Mouse (Mus musculus) gastrocnemius, postnatal 14 days (tissue): ENCODE data around the gene Cd55. TPM values are rescaled to one million over a fixed set of nuclear protein-coding genes. Genes with fewer than 3 reads are reported as not detected.
"Not testable (repeated sequence)": the region's sequence is repeated elsewhere in the genome, so short reads cannot be mapped to it uniquely, and the experiment has no call there.

Experiments
- DNase-seq: peaks from one replicate; pipeline ENCODE4 v3.0.0; 2021; ENCODE audit warnings: mixed read lengths
- intact Hi-C: fragments of 180-260 bp; cut with DNase I; formaldehyde crosslinking; loops from one replicate; pipeline ENCODE4 v1.15.1; 2025; ENCODE audit warnings: low total_unique reads
- long read RNA-seq, 2 experiments: library from polyadenylated mRNA; stranded (forward); transcript quantifications; one replicate each; pipeline ENCODE4 v2.0.0; 2021
- total RNA-seq, 2 experiments: library from RNA; stranded (reverse); gene quantifications; 2 replicates each; pipeline ENCODE4 v1.2.3; 2021

The Cd55 gene
- 10 to 100 TPM; 24.3 to 35.9 TPM for total RNA-seq
- long read RNA-seq, experiment 1, partial matches to known transcripts = 1 of 11 reads
- long read RNA-seq, experiment 1, other reads (novel, unspliced or antisense) = 6 of 11 reads
- long read RNA-seq, experiment 2, transcript Cd55-201 (10 exons, 2,533 nt) = major isoform, 5 of 21 reads
- long read RNA-seq, experiment 2, partial matches to known transcripts = 2 of 21 reads
- long read RNA-seq, experiment 2, other reads (novel, unspliced or antisense) = 14 of 21 reads

DNA sequence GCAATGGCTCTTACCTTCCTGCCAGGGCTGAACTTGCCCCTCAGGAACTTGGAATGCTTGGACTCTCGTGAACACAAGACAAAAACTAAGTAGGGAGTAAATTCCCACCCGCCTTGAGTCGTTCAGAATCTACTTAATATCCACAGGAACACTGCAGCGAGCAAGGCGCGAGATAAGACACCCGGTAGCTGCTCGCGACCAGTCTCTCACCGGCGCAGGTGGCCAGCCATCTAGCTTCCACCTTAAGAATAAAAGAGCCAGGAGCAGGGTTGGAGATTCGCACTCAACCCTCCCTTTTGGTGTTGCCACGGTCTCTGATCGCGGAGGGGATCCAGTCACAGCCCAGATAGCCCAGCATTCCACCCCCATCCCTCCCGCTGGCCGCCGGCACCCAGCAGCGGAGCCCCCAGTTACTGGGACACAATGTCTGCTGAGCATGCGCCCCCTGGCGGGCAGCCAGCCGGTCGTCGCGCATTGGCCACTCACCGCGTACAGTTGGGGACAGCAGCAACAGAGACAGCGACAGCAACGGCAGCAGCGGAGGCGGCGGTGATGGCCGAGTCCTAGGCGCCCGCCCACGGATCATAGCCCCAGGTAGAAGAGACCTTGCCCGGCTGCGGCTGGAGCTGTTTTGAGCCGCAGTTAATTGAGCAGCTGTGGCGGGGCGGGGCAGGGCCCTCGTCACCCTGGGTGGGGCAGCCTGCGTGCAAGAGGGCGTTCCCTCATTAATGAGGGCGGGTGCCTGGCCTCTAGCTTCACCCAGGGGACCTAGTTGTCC lies at the start of gene Cd55:
Gene Cd55, minus strand, starts transcription at position 661 of the 778 bp plus-strand sequence.
- DNase-seq = peak; percentile 83
- intact Hi-C loops = no loop called here

DNA sequence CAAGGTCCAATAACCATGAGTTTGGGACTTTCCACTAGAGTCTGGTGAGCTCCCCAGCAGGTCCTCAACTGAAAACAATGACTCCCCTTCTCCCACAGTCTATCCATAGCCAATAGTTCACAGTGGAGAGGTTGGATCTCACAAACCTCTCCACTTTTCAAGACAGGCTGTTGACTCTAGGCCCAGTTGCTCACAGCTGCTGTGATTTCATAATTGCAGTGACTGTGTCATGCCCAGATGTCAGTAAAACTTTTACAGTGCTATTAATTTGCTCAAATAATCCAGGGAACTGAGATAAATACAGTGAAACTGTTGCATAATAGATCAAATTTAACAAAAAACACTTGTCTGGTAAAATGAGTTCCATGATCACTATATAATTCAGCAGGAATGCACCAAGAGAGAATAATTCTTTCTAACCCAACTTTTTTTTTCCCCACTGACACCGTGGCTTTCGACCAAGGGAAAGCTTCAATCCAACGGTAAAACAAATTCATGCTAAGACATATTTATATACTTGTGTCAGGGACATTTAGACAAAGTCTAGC lies 49.4 kb upstream of the Cd55 start:
- intact Hi-C loops = no loop called here
- peak; percentile 14 for DNase-seq

DNA sequence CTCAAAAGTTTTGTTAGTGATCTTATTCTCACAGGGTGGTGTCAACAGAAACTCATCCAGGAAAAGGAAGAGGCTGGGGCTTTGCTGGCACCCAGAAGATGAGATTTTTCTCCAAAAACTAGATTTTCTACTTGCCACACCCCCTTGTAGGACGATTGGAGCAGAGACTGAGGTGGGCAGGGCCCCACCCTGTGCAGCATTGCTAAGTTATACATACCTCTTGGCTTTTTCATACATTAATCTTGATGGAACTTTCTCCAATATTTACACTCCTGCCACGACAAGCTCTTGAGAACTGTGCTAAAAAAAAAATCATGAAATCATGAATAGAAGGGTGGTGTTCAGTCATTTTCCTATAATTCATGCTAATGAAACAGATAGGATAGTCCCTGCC lies 46.4 kb upstream of the Cd55 start:
- intact Hi-C loops = no loop called here
- DNase-seq = no peak

DNA sequence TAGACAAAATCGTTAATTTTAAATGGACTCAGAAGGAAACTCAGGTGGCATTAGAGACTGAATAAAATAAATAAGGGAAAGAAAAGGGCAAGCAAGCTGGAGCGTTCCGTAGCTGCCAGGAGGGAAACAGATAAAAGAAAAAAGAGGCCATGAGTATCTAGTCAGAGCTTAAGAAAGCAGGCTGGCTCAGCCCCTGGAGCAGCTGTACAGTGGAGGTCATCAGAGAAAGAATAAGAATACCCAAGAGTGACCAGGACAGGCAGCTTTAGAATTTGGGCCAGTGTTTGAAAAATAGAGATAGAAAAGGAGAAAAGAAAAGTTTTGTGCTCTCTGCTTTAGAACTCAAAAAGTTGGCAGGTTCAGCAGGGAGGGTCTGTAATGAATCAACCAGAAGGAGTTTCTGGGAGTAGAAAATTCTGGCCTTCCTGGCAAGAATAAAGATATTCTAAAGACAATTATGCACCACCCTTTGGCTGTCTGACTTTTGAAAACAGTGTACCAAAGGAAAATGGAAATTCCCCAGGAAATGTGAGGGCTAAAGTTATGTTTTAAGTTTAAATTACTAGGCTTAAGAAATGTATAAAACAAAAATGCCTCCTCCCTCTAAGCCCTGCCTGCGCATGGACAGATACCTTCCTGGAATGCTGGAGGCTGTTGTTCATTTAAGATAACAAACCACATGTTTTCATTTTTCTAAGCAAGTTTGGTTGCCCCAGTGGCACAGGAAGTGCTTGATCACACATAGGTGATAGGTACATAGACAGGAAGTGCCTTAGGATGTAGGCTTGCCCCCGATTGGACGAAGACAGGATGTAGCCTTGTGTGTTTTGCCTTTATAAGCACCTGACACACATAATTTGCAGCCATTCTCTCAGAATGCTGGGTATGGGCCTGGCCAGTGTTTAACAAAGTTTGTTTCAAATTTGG lies 45.7 kb upstream of the Cd55 start:
- intact Hi-C loops = no loop called here
- DNase-seq = peak; percentile 24

DNA sequence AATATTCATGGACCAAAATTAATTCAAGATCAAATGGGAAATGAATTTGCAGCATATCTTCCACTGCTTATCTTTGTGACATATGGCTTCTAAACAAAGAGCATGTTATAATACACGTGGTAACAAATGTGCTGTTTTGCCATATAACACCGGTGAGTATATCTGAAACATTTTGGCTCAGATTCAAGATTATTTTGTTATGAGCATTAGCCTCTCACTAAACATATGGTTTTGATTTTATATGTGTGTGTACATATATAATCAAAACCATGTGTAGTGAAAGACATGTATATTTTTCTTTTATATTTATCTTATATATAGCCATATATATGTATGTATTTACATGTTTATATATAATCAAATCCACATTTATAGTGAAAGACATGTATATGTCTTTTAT lies 44.9 kb upstream of the Cd55 start:
- intact Hi-C loops = no loop called here
- DNase-seq = no peak

DNA sequence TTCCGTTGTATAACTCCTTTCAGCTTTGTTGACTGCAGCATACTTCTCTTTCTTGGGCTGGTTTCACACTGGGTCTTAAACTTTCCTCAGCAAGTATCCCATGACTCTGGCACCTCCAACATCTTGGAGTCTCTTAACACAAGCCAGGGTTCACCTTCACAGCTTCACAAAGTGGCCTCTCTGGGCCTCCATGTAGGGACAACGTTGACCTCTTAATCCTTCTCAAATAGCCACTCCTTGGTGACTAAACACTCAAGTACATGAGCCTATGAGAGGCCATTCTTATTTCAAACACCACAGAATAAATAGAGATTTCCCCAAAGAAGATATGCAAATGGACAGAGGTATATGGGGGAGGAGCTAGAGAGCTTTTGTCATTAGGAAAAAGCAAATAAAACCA lies 37.4 kb upstream of the Cd55 start:
- DNase-seq = no peak
- intact Hi-C loops = no loop called here

DNA sequence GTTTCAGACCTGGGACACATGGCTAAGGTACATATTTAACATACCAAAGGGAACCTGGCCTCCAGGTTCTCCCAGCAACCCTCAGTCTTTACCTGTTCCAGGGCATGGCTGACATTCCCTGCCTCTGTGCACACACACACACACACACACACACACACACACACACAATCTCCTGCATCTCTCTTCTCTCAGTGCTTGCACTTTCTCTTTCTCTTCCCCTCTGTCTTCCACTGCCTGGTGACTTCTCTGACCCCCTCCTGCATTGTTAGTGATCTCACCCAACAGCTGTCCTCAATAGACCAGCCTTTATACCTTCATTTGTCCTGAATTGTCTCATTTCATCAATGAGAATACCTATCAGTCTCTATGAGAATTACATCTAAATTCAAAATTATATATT lies 35.8 kb upstream of the Cd55 start:
- no peak for DNase-seq
- intact Hi-C loops = no loop called here

DNA sequence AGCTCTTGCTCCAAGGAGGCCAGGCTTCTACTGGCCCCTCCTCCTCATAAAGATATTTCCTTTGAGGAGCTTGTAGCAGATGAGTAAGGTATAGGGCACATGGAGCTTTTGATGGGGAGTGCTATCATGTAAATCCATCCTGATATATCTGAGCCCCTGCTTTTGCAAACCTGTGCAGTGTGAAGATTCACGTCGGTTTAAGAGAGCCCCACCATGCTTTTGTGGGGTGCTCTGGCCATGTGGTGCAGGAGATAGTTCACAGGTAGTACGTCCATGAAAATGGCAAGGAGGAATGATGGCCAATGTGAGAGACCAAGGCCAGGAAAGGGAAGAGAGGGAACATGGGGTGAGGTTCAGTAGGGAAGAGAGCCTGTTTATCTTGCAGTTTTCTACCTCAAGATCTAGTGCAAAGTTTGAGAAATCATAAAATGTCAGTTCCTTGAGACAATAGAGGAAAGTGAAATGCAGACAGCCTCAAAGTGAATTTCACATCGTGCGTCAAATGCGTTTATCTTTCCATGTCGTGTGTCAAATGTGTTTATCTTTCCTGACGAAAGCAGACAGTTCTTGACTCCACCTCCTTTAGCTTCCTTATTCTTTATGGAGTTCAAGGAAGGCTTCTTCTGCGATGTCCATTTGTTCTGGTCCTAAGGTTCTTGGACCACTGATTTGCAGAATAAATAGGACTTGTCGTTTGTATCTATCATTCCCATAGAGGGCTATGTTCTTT lies 24.4 kb upstream of the Cd55 start:
- intact Hi-C loops = no loop called here
- DNase-seq = no peak

DNA sequence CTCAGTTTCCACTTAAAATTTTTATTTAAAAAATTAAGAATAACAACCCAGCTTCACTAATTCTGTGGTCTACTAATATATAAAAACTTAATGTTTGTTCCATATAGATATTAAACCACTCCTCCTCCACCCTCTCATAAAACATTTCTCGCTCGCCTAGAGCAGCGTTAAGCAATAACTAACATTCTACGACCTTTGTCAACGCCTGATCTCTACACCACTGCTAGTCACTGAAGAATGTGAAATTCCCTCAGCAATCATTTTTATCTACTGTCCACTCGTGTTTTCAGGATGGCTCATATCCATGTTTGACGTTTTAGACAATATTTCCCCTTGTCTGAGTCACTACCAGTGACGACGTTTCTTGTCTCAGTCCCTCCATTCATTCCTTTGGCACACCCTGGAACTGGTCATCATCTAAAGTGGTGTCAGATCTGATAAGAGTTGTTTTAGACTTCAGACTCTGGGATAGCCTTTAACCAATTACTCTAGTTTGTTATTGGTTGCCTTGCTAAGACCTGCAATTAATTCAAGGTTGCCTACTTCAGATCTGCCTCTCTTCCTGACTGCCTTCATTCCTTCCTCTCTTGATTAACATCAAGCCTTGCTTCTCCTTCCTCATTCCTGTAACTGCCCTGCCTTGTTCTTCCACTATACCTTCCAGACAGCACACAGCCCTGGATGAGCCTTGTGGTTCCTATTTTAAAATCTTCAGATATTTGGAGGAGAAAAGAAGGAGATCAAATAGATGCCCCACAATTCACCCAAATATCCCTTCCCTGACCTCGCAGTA lies 23.5 kb upstream of the Cd55 start:
- no peak for DNase-seq
- intact Hi-C loops = no loop called here

DNA sequence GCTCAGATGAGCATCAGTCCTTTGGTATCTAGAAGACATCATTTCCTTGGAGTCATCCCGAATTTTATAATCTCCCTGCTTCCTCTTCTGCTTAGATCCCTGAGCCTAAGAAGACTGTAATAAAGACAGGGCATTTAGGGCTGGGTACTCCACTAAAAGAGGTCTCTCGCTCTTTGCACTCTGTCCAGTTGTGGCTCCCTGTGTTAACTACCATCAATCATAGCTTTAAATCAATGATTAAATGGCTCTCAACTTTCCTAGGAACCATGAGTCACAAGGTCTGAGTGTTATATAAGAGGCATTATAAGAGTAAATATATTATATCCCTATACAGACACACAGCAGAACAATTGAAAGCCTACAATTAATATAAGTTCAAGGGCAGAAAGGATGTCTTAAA lies 22.8 kb upstream of the Cd55 start:
- DNase-seq = no peak
- intact Hi-C loops = no loop called here

DNA sequence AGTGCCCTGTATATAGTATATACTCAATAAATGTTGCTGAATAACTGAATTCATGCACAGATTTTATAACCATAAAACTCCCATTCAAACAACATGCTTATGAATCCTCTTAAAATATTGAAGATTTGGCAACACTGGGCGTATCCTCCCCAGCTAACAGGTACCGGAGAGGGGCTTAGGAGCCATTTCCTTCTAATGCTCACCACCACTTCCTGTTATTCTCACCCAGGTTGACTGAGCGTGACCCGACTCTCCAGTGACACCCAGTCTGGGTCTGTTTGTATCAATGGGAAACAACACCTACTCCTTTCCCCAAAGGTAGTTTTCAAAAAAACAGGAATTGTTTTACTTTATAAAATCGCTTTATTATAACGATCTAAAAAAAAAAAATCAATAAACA lies 12.4 kb upstream of the Cd55 start:
- intact Hi-C loops = no loop called here
- no peak for DNase-seq

DNA sequence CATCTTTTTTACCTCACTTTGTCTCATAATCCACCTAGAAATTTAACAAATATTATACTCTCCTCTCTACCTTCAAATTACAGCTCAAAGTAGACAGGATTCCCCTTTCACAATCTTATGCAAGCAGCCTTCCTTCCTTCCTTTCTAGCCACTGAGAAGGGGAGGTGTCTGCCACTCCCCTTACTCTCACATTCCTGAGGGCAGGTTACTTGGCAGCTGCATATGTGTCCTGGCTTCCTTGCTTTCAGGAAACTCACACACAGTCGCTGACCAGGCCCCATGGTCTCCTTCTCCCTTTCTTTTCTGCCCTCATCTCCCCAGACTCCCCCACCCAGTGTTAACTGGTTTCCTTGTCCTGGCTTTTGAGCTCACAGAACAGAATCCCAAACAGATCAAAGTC lies 11.7 kb upstream of the Cd55 start:
- no peak for DNase-seq
- intact Hi-C loops = no loop called here

DNA sequence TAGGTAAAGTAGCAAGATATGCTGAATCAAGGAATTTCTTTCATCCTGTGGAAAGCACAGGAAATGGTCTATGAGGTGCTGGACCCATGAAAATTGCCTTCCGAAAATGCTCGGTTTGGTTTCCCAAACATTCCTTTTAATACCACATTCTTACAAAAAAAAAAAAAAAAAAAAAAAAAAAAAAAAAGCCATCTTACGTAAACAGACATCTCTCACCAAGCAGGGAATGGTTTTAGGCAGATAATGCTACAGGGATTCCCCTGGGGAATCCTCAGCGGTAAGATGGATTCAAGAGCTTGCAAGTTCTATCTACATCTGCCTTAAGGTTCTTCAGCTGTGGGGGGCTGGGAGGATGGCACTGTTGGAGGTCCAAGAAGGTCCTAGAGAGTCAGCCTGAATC lies 7.5 kb upstream of the Cd55 start:
- DNase-seq = no peak
- intact Hi-C loops = no loop called here

DNA sequence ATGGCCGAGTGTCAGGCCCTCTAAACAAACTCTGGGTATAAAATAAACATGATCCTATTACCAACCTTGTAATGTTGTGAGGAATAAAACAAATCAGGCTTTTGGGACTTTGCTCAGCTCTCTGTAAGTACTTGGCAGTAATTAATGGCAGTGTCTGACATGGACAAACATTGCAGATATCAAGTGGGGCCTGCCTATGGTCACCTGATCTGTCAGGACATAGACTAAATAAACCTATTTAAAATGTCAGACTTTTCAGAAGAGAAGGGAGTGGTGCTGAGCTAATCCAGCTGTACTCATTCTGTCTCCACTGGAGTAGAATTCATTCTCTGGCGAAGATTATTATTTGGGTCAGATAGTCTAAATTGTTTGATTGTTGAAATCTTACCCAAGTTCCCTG lies 4.9 kb upstream of the Cd55 start:
- no peak for DNase-seq
- intact Hi-C loops = no loop called here

DNA sequence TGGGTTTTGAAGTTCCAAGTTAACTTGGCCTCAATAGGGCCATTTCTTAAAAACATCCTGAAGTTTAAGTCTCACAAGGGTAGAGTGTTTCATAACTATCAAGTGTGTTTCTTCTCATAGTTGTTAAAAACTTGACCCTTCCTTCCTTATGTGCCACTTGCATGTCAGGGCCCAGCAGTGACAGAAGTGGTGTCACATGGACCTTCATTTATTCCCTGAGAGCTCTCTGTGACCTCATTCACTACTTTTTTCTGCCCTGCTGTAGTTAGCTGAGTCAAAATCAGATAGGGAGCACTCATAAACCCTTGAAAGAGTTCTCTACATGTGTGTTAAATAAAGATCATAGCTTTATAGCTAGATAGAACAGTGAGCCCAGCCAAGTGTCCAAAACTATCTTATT lies 1.6 kb upstream of the Cd55 start:
- intact Hi-C loops = no loop called here

DNA sequence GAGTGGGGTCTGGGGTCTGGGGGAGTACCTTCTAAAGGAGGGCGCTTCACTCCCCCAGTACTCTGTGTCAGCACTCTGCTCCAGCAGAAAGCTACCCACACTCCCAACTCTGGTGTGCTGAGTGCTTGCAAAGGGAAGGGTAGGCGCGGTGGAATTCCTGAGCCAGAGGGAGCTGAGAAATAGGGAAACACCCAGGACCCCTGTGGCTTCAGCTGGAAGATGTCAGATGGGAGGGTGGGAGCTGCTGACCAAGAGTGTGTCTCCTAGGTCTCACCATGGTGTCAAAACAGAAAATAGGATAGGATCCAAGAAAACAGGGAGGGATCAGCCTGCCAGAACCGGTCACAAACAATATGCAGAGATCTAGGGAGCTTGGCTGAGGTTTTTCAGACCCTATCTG lies 323 bp upstream of the Cd55 start:
- intact Hi-C loops = no loop called here
- no peak for DNase-seq

More for the DNA sequence above, 1.6 kb upstream of the Cd55 start:
- no peak for DNase-seq

DNA sequence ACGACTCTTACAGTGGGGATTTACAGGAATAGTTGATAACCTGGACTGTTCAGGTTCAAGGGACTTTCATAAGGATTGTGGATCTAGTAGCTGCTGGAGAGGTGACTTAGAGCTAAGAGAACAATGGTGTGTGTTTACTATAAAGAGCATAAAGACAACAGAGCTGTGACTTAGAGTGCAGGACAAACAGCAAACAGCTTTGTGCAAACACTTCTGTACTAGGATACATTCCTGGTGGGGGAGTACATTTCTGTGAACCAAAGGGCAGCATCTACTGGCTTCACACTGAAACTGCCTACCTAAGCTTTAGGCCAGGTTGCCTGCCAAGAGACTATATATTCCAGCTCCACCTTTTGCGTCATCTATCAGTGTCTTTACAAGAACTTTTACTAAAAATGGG lies 7.4 kb downstream of the Cd55 start:
- intact Hi-C loops = no loop called here

DNA sequence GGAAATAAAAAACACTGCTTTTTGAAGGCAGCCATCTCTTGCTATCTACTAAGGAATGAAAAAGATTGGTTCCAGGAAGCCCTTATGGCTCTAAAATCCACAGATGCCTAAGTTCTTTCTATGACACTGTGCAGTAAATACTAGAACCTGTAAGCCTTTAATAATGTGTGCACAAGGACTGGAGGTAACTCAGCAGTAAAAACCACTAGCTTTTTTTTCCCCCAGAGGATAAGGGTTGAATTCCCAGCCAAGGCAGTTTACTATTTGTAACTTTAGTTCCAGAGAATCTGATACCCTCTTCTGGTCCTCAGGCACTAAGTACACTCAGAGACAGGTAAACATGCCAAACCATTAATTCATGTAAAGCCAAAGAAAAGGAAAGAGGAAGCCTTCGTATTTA lies 19.6 kb downstream of the Cd55 start:
- intact Hi-C loops, DNase-seq: not testable (repeated sequence)

More for the DNA sequence above, 7.4 kb downstream of the Cd55 start:
- no peak for DNase-seq

DNA sequence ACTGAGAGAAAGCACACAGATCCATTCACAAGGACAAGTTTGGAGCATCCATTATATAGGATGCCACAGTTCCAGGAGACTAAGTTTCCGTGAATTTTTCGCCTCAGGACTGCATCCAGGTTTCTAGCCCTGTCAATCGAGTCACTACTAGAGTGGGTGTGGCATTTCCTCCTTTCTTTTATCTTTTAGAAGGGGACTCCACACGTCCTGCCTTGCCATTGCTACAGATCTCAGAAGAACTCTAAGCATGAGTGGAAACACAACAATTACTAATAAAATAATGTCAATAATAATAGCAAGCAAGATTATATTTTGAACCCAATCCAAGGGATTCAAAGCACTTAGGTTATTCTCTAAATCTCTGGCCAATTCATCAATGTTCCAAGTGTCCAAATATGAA lies 31.6 kb downstream of the Cd55 start:
- intact Hi-C loops = no loop called here
- DNase-seq = no peak
